Mouse (Mus musculus) stomach, postnatal 0 days (tissue): ENCODE measurements around the gene Pip5k1b.

ENCODE experiments used
- CTCF ChIP-seq: IDR thresholded peaks from 2 replicates; pipeline ENCODE4 v1.5.1; 2016; ENCODE audit warnings: antibody characterized with exemption, low read depth, mild to moderate bottlenecking, moderate library complexity
- EP300 ChIP-seq: optimal IDR thresholded peaks from 2 replicates; pipeline ENCODE3; 2016; ENCODE audit warnings: antibody characterized with exemption

DNA sequence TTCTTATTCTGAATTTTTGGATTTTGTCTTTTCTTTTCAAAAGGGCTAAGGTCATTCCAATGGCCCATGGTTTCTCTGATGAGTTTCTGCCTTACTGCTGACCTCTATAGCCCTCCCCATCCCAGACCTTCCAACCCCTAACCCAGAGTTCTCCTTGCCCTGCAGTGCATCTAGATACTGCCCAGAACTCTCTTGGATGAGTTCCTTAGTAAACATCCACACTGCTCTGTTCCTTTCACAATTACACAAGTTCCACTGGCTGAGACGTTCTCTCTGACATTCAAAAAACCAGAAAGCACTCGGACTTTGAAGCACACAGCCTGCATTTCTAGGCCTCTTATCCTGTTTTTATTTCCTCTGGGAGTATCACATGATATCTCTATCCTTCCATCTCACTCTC lies 74.8 kb downstream of the Pip5k1b start:
- TF ChIP-seq EP300 (no peak), CTCF (no peak)
